Mouse (Mus musculus): ENCODE measurements at regions not wholly inside any gene's neighbourhood (a gene's known extent, or its start where the extent isn't known, plus 50 kb on each side); places are given as distances from the start of the nearest gene placed in this dataset.

DNA sequence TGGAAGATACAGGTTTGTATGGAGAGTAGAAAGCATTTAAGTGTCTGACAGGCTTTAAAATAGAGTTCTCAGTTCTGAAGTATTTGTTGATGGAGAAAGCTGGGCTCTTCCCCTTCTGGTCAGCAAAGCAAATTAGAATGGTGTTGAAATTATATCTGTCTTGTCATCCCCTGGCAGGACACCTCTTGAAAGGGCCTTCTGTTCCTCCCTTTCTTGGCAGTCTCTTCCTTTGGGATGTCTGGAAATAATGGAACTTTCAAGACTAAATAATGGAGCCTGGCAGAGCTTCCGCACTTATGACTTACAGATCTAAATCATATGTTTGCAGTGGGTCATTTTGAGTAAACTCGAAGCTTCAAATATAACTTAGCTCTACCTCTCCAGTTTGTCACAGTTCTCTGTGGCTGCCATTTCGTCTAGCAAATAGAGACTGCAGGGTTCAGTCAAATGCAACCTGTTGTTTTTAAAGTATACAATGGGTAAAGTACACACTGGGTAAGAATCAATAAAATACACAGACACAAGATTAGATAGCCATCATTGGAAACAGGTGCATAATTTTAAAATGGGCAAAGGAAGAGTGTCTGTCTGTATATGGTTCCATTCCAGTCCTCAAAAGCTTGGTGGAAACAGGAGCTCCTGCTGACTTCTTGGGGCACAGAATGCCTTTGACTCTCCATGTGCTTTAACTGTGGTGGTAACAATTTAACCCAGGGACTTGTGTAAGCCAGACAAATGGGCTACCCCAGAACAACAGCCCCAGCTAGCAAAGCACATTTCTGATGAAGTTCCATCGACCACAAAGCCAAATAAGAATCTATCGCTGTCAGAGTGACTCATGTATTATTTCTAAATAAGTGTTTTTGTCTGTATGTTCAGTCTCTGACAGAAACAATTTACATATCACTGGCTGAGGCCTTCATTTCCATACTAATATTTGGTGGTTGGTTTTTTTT is 3524.4 kb upstream of the Gm7489 start:
- Histone ChIP-seq H3K36me3 (ENCODE audit: control insufficient read depth, insufficient read depth) (no peaks in the 10 kb centered on the region), H3K4me3 (ENCODE audit: insufficient read depth, poor library complexity, severe bottlenecking) (no peak overlapping the region), H3K27me3 (ENCODE audit: control insufficient read depth, insufficient read depth, insufficient read length) (no peaks in the 10 kb centered on the region), H3K79me2 (ENCODE audit: control insufficient read depth, insufficient read depth) (no peaks in the 10 kb centered on the region), H3ac (ENCODE audit: control insufficient read depth, insufficient read length, low read depth) (no peak overlapping the region), H3K79me3 (ENCODE audit: low read depth) (no peaks in the 10 kb centered on the region)
- TF ChIP-seq MYOD1 (IDR thresholded peaks at IDR 0.05; ENCODE audit: control insufficient read depth, insufficient read length, low read depth) (no peak), FOSL1 (IDR thresholded peaks at IDR 0.05; ENCODE audit: insufficient read depth, low read length, poor library complexity, severe bottlenecking) (no peak), CEBPB (IDR thresholded peaks at IDR 0.05; ENCODE audit: low read depth) (no peak), MAX (IDR thresholded peaks at IDR 0.05) (no peak), CTCF (IDR thresholded peaks at IDR 0.05; ENCODE audit: control insufficient read depth, insufficient read depth, insufficient read length) (no peak), MYOG (IDR thresholded peaks at IDR 0.05; ENCODE audit: control insufficient read depth, extremely low read depth, insufficient read length) (no peak), USF1 (IDR thresholded peaks at IDR 0.05; ENCODE audit: low read depth) (no peak)

DNA sequence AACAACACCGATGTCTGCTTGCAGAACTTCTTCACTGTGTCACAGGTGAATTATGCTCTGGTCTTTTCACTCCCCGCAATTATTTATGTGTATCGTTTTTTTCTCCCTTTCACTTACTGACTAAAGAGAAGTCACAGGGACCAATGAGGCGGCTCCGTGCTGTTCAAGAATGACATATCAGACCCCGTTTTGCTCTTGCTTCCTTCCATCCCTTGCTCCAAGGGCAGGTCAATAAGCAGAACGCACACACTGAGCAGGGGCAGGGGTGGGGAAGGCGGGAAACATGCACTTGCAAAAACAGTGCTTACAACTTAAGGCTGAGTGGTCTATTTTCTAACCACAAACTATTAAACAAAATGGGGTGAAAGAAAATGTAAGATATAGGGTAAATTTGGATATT is 3523.4 kb upstream of the Gm7489 start:
- TF ChIP-seq CEBPB (IDR thresholded peaks at IDR 0.05; ENCODE audit: low read depth) (no peak), FOSL1 (IDR thresholded peaks at IDR 0.05; ENCODE audit: insufficient read depth, low read length, poor library complexity, severe bottlenecking) (no peak)
- Histone ChIP-seq H3K79me2 (ENCODE audit: control insufficient read depth, insufficient read depth) (no peaks in the 10 kb centered on the region), H3K4me3 (ENCODE audit: insufficient read depth, poor library complexity, severe bottlenecking) (no peak overlapping the region), H3K36me3 (ENCODE audit: control insufficient read depth, insufficient read depth) (no peaks in the 10 kb centered on the region), H3K79me3 (ENCODE audit: low read depth) (no peaks in the 10 kb centered on the region), H3ac (ENCODE audit: control insufficient read depth, insufficient read length, low read depth) (no peak overlapping the region), H3K27me3 (ENCODE audit: control insufficient read depth, insufficient read depth, insufficient read length) (no peaks in the 10 kb centered on the region)

DNA sequence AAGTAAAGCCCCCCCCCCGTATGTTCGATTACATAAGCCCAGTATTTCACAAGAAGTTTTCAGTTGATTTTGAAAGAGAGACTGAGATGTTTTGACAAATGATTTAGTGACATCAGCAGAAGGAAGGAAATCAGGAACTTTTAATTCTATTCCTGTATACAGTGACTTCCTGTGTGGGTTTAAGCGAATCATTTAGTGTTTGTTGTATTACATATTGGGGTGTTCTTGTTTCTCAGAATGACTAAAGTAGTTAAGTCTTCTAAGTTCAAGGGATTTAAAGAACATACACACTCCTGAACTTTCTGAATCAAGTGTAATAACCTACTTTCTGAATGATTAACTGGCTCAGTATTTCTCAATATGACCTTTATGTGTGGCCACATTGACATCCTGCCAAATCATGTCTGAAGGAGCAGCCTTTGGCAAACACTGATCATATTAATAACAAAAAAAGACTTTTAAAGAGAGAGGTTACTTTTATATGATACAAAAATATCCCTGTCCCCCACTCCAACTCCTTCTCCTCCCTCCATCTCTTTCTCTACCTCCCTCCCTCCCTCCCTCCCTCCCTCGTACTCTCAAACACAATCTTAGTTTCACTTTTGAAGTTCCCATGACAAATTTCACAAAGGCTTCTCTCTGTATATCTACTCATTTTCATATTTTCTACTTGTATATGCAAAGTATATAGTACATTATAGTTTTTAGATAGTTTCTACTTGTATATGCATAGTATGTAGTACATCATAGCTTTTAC is 3522.8 kb upstream of the Gm7489 start:
- Histone ChIP-seq H3K79me3 (ENCODE audit: low read depth) (no peaks in the 10 kb centered on the region), H3K79me2 (ENCODE audit: control insufficient read depth, insufficient read depth) (no peaks in the 10 kb centered on the region), H3K36me3 (ENCODE audit: control insufficient read depth, insufficient read depth) (no peaks in the 10 kb centered on the region), H3K27me3 (ENCODE audit: control insufficient read depth, insufficient read depth, insufficient read length) (no peaks in the 10 kb centered on the region), H3K4me3 (ENCODE audit: insufficient read depth, poor library complexity, severe bottlenecking) (no peak overlapping the region), H3ac (ENCODE audit: control insufficient read depth, insufficient read length, low read depth) (no peak overlapping the region)
- TF ChIP-seq CEBPB (IDR thresholded peaks at IDR 0.05; ENCODE audit: low read depth) (no peak), CTCF (IDR thresholded peaks at IDR 0.05; ENCODE audit: control insufficient read depth, insufficient read depth, insufficient read length) (no peak), MAX (IDR thresholded peaks at IDR 0.05) (no peak), MYOD1 (IDR thresholded peaks at IDR 0.05; ENCODE audit: control insufficient read depth, insufficient read length, low read depth) (no peak), FOSL1 (IDR thresholded peaks at IDR 0.05; ENCODE audit: insufficient read depth, low read length, poor library complexity, severe bottlenecking) (no peak), MYOG (IDR thresholded peaks at IDR 0.05; ENCODE audit: control insufficient read depth, extremely low read depth, insufficient read length) (no peak), USF1 (IDR thresholded peaks at IDR 0.05; ENCODE audit: low read depth) (no peak)

DNA sequence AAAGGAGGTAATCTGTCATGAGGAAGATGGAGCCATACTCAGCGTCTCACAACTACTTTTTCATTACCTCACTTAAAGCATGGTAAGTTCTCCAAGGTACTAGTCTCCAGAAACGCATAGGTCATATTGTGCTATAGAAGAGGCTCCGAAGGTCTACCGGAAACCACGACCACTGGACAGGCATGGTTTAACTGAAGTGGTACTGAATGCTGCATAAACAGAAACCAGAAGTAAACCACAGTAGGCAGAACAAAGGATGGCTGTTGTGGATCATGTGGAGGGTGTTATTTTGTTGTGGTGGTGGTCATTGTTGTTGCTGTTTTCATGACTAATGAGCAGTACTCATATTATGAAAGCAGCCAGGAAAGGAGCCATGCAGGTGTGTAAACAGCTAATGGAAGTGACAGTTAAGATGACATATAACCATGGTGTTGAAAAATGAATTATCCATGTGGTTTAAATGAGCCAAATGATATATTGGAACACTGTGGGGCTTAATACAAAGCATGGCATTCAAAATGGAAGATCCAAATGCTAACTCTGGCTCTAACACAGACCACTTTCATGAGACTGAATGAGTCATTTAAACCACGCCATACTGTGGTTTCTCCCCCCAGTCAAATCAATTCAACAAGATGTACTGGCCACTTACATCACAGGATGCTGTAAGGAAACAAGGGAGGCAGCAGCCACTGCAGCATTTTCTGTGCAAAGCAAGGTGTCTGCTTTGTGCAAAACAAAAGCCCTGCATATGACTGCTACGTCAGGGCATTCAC is 3484.5 kb upstream of the Gm7489 start:
- Histone ChIP-seq H3K79me2 (ENCODE audit: control insufficient read depth, insufficient read depth) (no peaks in the 10 kb centered on the region), H3K4me3 (ENCODE audit: insufficient read depth, poor library complexity, severe bottlenecking) (no peak overlapping the region), H3ac (ENCODE audit: control insufficient read depth, insufficient read length, low read depth) (no peak overlapping the region), H3K27me3 (ENCODE audit: control insufficient read depth, insufficient read depth, insufficient read length) (no peaks in the 10 kb centered on the region), H3K36me3 (ENCODE audit: control insufficient read depth, insufficient read depth) (no peaks in the 10 kb centered on the region), H3K79me3 (ENCODE audit: low read depth) (no peaks in the 10 kb centered on the region)
- TF ChIP-seq FOSL1 (IDR thresholded peaks at IDR 0.05; ENCODE audit: insufficient read depth, low read length, poor library complexity, severe bottlenecking): peak; percentile 81
- peak; percentile 53 for TF ChIP-seq MYOD1 (IDR thresholded peaks at IDR 0.05; ENCODE audit: control insufficient read depth, insufficient read length, low read depth)
- TF ChIP-seq MYOG (IDR thresholded peaks at IDR 0.05; ENCODE audit: control insufficient read depth, extremely low read depth, insufficient read length): no peak
- no peak for TF ChIP-seq USF1 (IDR thresholded peaks at IDR 0.05; ENCODE audit: low read depth)
- no peak for TF ChIP-seq CTCF (IDR thresholded peaks at IDR 0.05; ENCODE audit: control insufficient read depth, insufficient read depth, insufficient read length)
- peak; percentile 7 for TF ChIP-seq MAX (IDR thresholded peaks at IDR 0.05)
- peak; percentile 42 for TF ChIP-seq CEBPB (IDR thresholded peaks at IDR 0.05; ENCODE audit: low read depth)

DNA sequence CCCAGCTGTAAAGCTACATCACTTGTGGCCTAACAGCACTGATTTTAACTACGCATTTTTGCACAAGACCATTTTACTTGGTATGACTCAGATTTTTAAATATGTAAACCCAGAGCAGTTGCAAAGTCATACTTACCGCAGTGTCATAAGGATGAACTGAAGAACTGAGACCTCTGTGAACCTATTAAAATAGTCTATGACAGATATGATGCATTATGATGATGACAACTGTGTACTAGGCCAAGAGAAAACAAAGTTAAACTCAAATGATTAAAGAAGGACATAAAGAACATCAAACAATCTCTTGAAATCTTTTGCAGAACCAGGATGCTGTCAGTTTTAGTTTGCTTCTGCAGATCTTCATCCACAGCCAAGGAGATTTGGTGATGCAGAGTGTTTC is 3483.3 kb upstream of the Gm7489 start:
- Histone ChIP-seq H3K36me3 (ENCODE audit: control insufficient read depth, insufficient read depth) (no peaks in the 10 kb centered on the region), H3K27me3 (ENCODE audit: control insufficient read depth, insufficient read depth, insufficient read length) (no peaks in the 10 kb centered on the region)

More for the DNA sequence above, 3483.3 kb upstream of the Gm7489 start:
- TF ChIP-seq MYOD1 (IDR thresholded peaks at IDR 0.05; ENCODE audit: control insufficient read depth, insufficient read length, low read depth) (peak; percentile 13), MAX (IDR thresholded peaks at IDR 0.05) (no peak), MYOG (IDR thresholded peaks at IDR 0.05; ENCODE audit: control insufficient read depth, extremely low read depth, insufficient read length) (no peak)
- Histone ChIP-seq H3ac (ENCODE audit: control insufficient read depth, insufficient read length, low read depth) (no peak overlapping the region), H3K4me3 (ENCODE audit: insufficient read depth, poor library complexity, severe bottlenecking) (no peak overlapping the region), H3K79me3 (ENCODE audit: low read depth) (no peaks in the 10 kb centered on the region), H3K79me2 (ENCODE audit: control insufficient read depth, insufficient read depth) (no peaks in the 10 kb centered on the region)

Data from C2C12 (cell line).